Mouse (Mus musculus) intestine, embryonic 15.5 days (tissue): ENCODE results near the gene Nt5c1b. TPM values are rescaled to one million over a fixed set of nuclear protein-coding genes. Genes with fewer than 3 reads are reported as not detected.
A peak's percentile ranks its signal among the peaks of the same experiment; 100 is the strongest.

Experiments
- ATAC-seq: fragments of 200-750 bp; cut with Nextera tagmentation; 2 replicates; pipeline ENCODE4 v1.8.0; 2017; ENCODE audit warnings: moderate TSS enrichment, moderate library complexity
- H3K27ac ChIP-seq: fragments of 300-500 bp; sonication (generic); 2 replicates; pipeline ENCODE4 v1.5.1; 2015; ENCODE audit warnings: mild to moderate bottlenecking, inconsistent platforms
- H3K27me3 ChIP-seq: fragments of 300-500 bp; sonication (generic); replicated peaks from 2 replicates; pipeline ENCODE4 v1.6.1; 2015; ENCODE audit warnings: inconsistent platforms
- H3K36me3 ChIP-seq: fragments of 300-500 bp; sonication (generic); 2 replicates; pipeline ENCODE4 v1.6.1; 2015; ENCODE audit warnings: inconsistent platforms
- H3K4me1 ChIP-seq: fragments of 300-500 bp; sonication (generic); replicated peaks from 2 replicates; pipeline ENCODE4 v1.6.1; 2015; ENCODE audit warnings: inconsistent platforms
- H3K4me2 ChIP-seq: fragments of 300-500 bp; sonication (generic); replicated peaks from 2 replicates; pipeline ENCODE4 v1.6.1; 2015; ENCODE audit warnings: mild to moderate bottlenecking, inconsistent platforms
- H3K4me3 ChIP-seq: fragments of 300-500 bp; sonication (generic); replicated peaks from 2 replicates; pipeline ENCODE4 v1.5.1; 2015; ENCODE audit warnings: inconsistent platforms
- H3K9ac ChIP-seq: fragments of 300-500 bp; sonication (generic); 2 replicates; pipeline ENCODE4 v1.6.1; 2015; ENCODE audit warnings: inconsistent platforms
- H3K9me3 ChIP-seq: fragments of 300-500 bp; sonication (generic); 2 replicates; pipeline ENCODE4 v1.6.1; 2016; ENCODE audit warnings: inconsistent platforms
- WGBS: fragments of 180-500 bp; shearing (Covaris S2); methylation state at CpG from one replicate; pipeline ENCODE4 v1.1.7; 2015; 5-methylcytosine and 5-hydroxymethylcytosine counted together
- polyA plus RNA-seq: library from polyadenylated mRNA; unstranded; fragments of >200 nt; fragmentation: Nextera tagmentation; extraction: Ambion mirVana; gene quantifications from 2 replicates; pipeline ENCODE4 v1.2.1, GENCODE M21; 2015

Gene Nt5c1b
- polyA plus RNA-seq, 1 experiment from 2014 or later, result not detected

DNA sequence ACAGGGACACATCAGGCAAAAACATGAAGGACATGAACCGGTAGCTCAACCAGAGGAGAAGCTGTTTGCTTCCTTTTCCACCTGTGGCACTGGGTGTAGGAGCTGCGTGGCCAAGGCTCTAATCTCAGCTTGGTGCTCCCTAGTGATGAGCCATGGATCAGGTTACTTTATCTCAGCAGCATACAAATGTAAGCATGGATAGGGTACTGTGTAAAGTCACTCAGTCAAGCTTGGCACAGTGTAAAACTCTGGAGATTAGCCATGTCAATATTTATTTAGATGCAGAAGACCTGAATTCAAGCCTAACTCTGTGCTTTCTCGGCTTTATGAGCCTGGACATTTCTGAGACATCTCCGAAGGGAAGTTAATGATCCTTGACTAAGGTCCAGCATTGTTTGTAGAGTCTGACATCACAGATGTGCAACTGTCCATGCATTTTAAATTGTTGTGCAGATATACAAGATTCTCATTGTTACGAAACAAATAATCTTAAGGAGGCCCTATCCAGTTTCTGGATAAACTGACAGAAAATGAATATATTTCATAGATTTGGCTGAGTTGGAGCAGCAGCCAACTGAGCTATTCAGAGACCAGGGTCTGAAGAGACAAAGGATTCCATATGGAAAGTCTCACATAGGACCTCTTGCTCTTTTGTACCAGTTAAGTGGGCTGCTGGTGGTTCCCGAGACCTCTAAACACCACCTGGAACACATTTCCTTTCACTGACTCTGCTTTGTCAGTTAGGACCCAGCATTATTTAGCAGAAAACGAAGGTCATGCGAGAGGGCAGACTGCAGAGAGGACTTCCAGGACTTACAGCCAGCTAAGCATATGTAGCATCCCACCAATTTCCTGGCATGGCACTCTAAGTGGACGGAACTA is 56.5 kb downstream of the Nt5c1b start:
- H3K36me3 ChIP-seq, result no peaks in the 10 kb centered on the region
- H3K27ac ChIP-seq, result no peak overlapping the region
- H3K9ac ChIP-seq, result no peak overlapping the region
- ATAC-seq, result no peak
- H3K4me3 ChIP-seq, result no peak overlapping the region
- H3K4me2 ChIP-seq, result no peak overlapping the region
- 61% methylated on average over 9 of the region's 9 CpGs for WGBS
- H3K27me3 ChIP-seq, result no peaks in the 10 kb centered on the region
- H3K9me3 ChIP-seq, result no peaks in the 10 kb centered on the region
- no peaks in the 10 kb centered on the region for H3K4me1 ChIP-seq

DNA sequence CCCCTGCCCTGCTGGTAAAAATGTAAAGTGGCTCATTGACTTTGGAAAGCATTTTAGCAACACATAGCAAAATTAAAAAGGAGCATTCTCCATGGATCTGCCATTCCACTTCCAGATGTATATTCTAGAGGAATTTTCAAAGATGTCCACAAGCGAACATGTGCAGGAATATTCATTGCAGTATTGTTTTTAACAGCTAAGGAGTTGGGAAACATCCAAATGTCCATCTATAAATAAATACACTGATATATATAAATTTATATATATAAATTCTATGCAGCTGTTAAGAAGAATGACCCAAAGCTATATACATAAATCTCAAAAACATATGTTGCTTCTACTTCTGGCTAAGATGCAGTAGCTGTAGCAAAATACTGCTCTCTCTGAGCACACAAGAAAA is 61.2 kb downstream of the Nt5c1b start:
- no peak for ATAC-seq
- H3K27ac ChIP-seq, result no peak overlapping the region
- no peaks in the 10 kb centered on the region for H3K36me3 ChIP-seq
- H3K27me3 ChIP-seq, result no peaks in the 10 kb centered on the region
- no peak overlapping the region for H3K4me3 ChIP-seq
- H3K4me2 ChIP-seq, result no peak overlapping the region
- H3K4me1 ChIP-seq, result no peaks in the 10 kb centered on the region
- H3K9me3 ChIP-seq, result no peaks in the 10 kb centered on the region
- H3K9ac ChIP-seq, result no peak overlapping the region
- WGBS, result 65% methylated on average over 1 of the region's 1 CpGs

DNA sequence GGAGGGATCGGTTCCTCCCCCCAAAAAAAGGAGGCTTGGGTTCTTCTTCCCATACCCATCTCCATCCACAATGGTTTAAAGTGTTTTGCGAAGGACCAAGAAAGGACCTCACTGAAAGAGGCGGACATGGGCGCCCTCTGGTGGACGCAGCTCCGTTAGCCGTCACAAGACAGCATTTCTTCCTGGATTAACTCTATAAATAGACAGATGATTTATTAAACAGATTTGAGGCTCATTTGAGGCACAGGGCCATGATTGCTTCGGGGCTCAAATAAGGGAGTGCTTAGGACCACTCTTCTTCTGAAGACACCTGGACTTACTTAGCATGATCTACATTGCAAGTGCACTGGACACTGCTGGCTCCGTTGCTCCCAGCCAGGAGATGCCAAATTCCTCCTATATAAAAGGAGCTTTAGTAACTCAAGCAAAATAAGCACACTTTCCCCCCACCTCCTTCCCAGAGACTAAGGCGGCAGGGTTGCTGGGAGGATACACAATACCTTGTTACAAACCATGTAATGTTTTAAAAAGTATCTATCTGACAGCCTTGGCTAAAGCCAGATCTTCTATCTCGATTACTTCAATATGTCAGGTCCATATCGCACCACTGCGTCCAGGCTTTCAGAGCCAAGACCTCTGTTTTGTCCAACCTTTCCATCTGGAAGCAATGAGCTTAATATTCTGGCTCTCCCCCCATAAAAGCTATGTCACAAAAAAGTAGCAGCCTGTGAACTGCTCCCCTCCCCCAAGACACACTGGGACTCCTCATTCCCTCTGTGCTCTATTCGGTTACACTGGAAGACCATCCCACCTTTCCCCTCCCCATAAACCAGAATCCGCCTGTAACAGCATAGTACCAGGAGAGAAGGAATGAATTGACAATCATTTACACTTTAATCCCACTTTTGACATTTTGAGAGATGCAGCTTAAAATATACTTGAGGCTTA is 68.6 kb downstream of the Nt5c1b start:
- Histone ChIP-seq H3K27ac (no peak overlapping the region), H3K4me2 (no peak overlapping the region)

More for the DNA sequence above, 68.6 kb downstream of the Nt5c1b start:
- Histone ChIP-seq H3K9ac (no peak overlapping the region), H3K4me1 (no peaks in the 10 kb centered on the region), H3K27me3 (no peaks in the 10 kb centered on the region), H3K36me3 (no peaks in the 10 kb centered on the region), H3K4me3 (no peak overlapping the region), H3K9me3 (no peaks in the 10 kb centered on the region)
- 28% methylated on average over 15 of the region's 15 CpGs for WGBS
- peak; percentile 75 for ATAC-seq

Other genes starting within 250 kb of the Nt5c1b start
- gene Rdh14, start 20.8 kb downstream of the Nt5c1b start, polyA plus RNA-seq, result 43.5 and 43.9 TPM in 2 replicates